Mouse (Mus musculus) natural killer cell, adult 2 months (primary cell): ENCODE results near the gene Ryr2.
"Not testable (repeated sequence)": the region's sequence is repeated elsewhere in the genome, so short reads cannot be mapped to it uniquely, and the experiment has no call there.

Experiments
- DNase-seq, 2 experiments: peaks; one replicate each; pipeline ENCODE4 v3.0.0; 2022; ENCODE audit warnings: low spot score in 2 of 2

Gene Ryr2

DNA sequence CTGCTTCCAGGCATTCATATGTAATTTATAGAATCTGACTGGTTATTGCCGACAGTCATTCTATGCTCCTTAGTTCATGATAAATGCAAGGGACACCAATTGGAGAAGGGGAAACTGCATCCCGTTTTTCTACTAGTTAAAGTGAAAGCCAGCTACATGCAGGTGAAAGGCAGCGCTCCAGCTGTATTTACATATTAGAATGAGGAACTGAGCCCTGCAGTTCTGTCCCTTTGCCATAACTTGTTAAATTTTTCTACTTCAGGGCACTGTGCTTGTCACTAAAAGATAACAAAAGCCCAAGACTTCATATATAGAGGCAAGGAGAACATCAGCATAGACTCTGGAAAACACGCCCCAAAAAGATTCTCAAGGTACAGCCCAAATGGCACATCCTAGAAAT lies 165.0 kb downstream of the Ryr2 start:
- DNase-seq = no peak

DNA sequence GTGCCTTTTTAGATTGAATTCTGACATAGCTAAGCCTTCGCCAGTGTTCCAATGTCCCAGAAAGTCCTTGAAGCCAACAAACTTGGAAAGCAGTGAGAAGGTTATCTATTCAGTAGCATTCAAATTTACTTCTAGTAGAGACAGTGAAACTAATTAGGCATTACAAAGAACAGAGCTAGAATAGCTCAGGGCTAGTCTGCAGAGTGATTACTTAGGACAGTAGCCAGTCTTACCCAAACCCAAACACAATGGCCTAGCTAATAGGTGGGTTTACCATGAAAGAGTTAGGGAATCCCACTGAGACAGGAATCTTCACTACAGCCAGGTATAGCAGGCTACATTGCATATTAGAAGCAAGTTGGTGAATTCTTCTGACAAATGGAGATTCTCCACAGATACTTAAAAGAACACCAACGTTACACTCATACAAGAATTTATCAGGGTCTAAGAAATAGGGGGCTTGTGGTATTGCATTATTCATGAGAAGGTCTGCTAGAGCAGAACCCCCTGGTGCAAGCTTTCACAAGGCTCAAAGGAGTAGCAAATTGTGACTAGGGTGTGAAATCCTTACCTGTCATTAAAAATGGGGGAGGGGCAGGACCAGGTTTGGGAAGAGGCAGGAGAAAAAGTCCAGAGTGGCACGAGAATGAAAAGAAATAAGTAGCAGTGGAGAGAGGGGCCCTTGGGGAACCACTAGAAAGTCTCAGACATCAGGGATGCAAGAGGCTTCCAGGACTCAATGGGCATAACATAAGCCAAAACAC lies 172.3 kb downstream of the Ryr2 start:
- DNase-seq = not testable (repeated sequence)

DNA sequence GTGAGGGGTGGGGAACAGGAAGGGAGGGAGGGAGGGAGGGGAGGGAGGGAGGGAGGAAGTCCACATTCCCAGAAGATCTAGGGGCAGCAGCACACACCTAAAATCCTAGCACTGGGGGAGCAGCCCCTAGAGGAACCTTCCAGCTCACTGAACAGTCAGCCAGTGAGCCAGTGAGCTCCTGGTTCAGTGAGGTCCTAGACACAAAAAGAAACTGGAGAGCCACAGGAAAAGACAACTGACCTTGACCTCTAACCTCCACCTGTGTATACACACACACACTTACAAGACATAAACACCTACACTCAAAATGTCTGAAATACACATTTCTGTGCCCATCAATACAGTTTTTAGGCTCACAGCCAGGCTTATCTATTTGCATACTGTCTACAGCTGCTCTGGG lies 173.4 kb downstream of the Ryr2 start:
- no peak for DNase-seq

DNA sequence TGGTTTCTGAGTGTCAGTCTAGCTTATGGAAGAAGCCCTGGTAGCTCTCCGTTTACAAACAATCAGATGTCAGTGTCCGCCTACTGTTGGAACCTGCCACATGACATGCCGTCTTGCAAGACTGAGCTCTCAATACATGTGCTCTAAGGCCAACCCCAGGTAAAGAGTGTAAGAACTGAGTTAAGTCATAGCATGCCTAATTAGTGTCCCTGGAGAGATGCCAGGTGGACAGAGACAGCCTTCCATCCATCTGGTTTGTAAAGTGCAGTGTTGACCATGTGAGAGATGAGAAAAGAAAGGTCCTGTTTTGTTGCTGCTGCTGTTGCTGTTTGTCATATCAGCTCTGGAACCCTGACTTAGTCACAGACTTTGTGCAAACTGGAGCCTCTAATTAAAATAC lies 178.0 kb downstream of the Ryr2 start:
- DNase-seq = no peak

DNA sequence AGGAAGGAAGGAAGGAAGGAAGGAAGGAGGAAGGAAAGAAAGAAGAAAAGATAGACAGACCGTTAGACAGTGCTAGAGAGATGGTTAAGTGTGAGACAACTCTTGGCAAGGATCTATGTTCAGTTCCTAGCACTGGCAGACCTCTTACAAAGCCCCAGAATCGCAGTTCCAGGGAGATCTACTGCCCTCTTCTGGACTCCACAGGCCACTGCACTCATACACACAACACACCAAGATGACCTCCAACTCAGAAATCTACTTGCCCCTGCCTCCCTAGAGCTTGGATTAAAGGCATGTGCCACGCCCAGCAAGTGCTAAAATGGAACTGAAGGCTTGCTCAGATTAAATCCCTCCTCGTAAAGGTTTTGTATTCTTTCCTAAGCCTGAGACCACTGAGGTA lies 179.0 kb downstream of the Ryr2 start:
- no peak for DNase-seq

DNA sequence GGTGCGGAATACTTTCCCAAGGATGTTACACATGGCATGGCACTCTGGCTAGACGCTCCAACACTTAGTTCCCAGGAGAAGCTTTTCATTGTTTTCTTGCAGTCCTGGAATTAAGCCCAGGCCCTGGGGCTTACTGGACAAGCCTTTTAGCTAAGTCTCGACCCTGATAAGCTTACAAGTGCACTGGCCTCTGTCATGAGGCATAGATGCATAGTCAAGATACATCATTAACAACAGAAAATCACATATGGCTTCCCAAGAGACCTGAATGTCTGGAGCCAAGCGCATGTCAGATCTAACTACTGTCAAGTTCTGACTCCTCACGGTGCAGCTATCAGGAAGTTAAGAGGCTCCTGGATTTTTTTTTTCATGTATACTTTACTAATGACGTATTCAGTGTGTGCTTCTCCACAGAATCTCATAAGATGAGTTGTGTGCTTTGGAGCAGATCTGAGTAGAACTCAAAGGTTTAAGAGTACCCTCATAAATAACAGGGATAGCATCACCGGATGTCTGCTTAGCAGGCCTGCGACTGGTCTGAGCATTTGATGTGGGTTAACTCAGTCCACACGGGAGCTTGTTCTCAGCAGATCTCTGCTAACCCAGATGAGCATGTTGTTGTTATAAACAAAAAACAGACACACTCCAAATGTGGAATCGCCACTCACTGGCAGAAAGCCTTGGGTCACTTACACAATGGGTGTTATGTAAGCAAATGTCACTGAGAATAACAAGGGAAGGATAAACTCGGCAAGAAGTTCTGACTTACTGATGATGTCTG lies 179.8 kb downstream of the Ryr2 start:
- DNase-seq = no peak

DNA sequence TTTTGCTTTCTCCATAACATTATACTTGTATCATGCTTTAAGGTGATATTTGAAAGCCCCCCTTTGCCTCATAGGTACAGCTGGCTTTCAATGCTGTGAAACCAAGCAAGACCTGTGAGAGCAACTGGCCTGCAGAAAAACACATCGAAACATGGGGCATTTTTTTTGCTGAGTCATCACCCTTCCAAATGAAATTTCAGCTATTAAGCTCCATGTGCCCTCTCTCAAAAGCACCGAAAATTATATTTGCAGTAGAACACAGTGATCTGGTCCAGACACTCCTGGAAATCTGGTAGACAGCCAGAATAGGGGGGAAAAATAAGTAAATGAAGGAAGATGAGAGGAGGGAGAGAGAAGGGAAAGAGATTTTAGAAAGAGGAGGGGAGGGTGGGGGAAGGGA lies 180.5 kb downstream of the Ryr2 start:
- DNase-seq = no peak

DNA sequence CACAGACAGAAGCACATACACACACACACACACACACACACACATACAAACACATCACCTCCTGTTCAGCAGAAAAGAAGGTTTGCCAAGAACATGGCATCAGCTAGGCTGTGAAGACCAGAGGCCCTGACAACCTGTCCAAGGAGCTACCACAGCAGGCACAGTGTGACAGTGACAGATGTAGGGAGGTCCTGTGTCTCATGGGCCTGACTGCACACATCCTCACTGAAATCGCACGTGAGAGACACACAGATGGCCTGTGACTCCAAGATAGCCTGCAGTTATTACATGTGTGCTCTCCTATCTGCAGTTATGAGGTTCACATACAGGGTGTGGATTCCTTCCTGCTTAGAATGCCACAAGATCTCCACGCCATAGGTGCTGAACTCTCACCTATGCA lies 182.0 kb downstream of the Ryr2 start:
- DNase-seq = no peak

DNA sequence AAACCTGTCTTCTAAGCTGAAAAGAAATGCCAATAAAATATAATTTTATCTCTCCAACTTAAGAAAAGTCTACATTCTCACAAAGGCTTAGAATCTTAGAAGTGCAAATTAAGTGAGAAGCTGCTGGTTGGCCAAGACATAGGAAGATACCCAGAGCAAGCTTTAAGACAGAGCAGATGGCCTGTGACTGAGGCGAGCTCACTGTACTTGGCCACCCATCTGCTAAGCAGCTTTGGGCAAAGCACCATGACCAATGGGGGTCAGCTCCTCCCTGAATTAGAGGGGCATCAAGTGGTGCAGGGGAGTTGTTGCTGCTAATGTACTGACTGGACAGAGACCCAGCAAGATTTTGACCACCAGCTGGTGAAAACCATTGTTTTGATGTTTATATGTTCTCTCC lies 186.2 kb downstream of the Ryr2 start:
- DNase-seq = no peak

DNA sequence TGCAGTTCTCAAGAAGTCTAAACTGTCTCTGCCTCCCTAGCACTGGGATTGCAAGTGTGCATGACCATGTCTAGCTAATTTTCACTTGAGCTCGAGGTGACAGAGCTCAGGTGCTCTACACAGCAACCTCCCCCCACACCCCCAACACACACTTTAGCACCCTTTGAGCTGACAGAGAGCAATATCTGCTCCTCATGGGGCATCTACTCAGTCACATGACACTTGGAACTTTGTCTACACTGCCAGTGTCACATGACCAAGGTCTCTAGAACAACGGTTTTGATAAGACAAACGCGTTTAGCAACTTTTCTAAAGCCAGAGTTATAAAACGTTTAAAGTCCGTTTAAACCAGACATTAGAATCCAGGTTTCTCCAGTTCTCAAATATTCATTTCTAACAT lies 187.3 kb downstream of the Ryr2 start:
- DNase-seq = no peak

DNA sequence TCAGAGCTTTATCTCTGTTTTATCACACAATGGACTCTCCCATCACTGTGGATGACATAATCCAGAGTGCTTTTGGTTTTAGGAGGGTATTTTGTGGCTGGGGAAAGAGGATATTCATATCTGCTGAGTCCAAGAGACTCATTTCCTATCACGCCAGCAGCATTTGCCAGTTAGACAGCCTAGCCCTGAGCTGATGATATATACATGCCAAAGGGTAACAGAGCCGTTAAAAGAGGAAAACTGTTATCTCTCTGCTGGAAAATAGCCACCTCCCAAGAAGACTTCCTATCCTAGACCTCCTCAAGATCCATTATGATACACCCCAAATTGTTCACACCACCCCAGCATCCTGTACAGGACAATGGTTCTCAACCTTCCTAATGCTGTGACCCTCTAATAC lies 191.1 kb downstream of the Ryr2 start:
- no peak for DNase-seq

DNA sequence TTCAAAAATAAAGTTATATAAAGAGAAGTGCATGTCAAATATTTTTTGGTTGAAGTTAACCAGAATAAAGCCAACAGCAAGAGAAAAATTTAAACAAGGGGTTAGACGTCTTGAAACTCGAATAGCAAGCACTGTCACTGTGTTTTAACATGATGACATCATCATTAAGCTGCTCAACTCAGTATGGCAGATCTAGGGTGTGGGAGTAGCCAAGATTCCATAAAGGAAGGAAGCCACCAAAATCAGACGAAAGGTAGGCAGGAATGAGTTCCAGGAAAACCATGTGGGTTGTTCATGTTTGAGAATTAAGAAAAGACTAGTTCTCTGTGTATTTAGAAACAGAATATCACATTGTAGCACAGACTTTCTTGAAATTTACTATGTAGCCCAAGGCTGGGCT lies 192.1 kb downstream of the Ryr2 start:
- no peak for DNase-seq

DNA sequence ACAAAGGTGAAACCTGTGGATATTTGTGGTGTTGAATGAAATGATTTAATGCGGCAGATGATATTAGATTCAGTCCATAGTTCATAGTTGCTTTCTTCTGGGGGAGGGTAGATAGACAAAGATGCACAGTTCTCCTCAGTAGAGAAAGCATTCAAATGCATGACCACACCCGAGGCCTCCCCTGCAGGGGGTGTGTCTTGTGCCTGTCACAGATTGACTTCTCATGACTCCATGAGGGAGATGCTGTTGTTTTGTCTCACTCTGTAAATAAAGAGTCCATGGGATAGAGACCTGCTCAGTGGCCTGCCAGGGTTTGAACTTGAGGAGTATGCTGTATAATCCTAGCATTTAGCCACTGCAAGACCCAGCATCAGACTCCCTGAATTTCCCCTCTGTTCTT lies 194.5 kb downstream of the Ryr2 start:
- no peak for DNase-seq

DNA sequence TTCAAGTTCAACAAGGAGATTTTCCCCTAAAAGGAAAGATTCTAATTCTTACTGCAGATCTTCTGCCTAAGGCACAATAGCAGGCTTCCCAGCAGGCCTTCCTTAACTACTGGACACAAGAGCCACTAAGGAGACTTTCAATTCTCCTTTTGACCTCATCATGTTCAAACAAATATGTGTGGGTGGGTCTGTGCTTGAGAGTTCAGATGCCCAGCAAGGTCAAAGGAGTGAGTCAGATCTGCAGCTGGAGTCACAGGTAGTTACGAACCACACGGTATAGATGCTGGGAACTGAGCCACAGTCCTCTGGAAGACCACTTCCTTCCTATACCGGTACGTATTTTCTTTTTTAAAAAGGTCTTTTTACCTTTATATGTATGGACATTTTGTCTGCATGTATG lies 198.6 kb downstream of the Ryr2 start:
- DNase-seq = no peak

DNA sequence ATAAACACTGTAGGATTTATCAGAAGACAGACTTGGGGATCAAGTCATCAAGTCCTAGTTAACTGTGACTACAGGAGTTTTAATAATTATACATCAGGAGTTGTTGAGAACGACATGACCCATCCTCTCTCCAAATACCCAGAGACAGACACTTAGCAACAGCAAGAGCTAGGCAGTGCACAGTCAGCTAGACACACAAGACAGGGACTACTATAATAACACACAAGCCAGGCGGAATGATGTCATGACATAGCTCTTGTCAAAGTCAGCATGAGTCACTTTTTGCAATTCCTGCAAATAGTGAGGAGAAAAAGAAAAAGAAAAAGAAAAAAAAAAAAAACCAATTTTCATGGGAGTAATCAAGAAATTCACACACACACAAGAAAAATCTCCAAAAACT lies 201.6 kb downstream of the Ryr2 start:
- DNase-seq = no peak

DNA sequence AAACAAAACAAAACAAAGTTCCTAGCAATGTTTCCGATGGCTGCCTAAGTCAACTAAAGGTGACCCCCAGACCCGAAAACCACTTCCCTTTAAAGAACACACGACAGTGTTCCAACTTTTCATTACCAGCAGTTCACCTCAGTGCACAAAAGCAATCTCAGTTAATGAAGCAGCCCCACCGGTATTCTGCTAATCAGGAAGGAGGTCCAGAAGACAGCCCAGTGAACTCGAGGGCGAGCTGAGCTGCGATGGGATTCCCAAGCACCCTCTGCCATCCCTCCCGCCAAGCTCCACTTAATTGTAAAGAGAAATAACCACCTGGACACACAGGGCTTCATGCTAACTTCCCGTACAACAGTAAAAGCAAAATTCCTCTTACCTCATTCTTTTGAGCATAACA lies 203.5 kb downstream of the Ryr2 start:
- DNase-seq = no peak

DNA sequence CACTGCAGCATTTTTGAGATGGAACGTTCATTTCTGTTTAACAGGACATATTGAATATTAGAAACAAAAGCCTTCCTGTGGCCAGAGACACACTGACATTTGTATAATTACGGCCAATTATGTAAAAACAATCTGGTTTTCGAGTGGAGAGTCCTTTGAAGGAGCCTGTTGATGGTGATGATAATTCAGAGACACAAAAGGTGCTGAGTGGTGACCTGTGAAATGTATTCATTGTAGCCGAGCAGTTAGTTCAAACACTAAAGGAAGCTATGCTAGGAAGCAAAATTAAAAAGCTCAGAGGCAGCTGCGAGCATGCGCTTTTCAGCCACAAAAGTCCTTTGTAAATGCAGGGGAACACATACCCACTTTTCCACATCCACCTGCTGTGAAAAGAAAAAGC lies 203.9 kb downstream of the Ryr2 start:
- no peak for DNase-seq

DNA sequence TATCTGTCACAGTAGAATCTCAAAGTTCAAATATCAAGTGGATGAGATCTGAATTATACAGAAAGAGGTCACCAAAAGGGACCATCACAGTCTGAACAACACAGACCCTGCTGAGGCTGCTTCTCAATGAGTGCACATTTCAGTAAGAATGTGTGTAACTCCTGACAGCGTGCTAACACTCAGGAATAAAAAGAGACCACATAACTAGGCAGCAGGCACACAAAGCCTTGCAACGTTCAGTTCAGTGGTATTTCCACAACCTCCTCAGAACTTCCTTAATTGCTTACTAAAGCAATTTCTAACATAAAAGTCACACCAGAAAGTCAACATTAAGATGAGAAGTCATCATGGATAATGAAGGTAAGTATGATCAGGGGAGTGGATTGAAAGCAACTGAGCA lies 206.1 kb downstream of the Ryr2 start:
- DNase-seq = no peak

DNA sequence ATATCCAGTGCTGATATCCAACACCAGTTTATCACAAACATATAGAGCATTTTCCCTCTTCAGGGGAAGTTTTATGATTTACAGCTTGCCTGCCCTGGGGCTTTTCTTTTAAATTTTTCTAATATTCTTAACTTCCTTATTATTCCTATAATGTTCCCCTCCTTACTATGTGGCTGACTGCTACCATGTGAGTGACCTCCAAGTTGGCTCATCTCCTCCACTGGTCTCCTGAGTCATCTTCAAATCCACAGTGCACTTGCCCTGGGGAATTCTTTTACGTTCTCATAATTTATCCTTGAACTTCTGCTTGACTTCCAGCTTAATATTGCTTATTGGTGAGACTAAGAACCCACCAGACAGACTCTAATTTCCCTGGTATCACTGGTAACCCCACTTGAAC lies 211.1 kb downstream of the Ryr2 start:
- DNase-seq = no peak

DNA sequence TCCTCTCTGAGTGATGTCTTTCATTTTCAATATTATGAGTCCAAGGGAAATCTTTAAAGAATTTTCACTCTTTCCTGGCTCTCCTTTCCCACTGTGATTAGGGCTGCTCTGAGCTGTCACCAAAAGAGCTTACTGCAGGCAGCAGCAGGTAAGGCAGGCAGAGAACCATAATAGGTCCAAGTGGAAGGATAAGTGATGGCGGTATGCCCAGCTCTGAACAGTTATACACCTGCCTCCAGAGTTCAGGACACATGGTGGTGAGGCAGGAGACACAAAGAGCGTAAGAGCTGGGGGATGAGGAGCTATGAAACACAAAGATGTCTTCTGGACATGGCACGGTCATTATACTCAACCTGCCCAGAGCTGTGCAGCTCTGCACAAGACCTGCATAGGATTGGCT lies 215.0 kb downstream of the Ryr2 start:
- no peak for DNase-seq

DNA sequence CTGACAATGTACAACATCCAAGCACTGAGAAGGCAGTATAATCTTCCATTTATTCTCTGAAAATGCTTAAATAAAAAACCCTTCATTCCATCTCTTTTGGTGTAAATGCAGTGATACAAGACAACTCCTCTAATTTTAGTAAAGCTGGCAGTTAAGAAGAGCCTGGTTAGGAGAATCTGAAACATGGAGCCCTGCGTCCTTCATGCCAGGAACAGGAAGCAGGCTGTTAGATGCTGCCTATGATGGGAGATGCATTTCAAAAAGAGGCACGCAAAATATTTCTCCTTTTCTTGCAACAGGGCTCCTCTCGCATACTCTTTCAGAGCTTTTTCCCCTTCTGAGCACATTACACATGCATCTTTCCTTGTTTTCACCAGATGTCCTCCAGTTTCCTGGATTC lies 215.6 kb downstream of the Ryr2 start:
- no peak for DNase-seq

DNA sequence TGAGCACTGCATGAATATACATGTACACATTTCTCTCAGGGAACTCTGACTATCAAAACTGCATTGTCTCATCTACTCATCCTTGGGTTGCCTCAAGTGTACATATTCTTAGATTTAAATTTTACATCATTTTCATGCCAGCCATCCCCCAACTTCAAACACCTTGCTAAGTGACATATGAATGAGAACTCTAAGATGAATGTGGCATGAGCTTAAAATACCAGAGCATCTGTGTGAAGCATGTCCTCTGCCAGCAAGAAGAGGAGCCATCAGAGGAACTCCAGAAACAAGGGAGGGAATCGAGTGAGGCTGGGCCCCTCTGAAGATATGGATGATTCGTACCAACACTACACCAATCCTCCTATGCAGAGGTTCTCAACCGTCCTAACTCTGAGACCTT lies 222.6 kb downstream of the Ryr2 start:
- DNase-seq = no peak

DNA sequence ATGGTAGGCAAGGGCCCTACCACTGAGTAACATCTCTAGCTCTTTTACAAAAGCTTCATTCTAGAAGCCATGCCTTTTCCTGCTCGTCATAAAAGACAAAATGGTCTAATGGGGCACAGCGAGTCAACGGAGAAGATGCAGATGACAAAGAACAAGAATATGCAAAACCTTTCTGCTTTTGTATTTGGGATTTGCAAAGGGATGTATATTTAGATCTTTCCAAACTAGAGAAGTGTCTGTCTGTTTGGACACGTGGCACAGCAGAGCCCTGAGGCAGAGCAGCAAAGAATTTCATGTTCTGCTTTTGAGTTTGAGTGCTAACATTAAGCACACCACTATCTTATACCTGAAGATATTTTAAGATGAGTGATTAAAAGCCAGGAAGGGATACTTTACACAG lies 224.4 kb downstream of the Ryr2 start:
- DNase-seq = no peak
